Mouse (Mus musculus): ENCODE measurements around the gene Haus7.

DNA sequence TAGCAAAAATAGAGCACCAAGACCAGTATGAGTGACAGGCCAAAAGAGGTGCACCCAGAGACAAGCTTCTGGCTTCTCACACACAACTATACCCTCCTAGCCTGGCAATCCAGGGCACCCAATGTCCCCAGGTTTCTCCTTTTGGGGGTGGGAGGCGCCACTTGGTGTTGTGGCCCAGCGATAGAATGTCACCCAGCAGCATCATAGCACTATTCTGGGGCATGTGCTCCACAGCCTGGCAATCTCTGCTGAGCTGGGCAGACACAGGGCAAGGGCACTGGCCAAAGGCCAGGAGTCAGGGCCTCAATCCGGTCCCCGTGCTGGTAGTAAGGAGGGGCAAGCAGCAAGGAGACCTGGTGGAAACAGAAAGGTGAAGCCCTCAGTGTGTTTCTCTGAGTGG, 37.9 kb upstream of the Haus7 start:
- TF ChIP-seq CTCF (IDR thresholded peaks at IDR 0.05; ENCODE audit: insufficient read depth, low read depth, low read length), result no peak
- no peak for TF ChIP-seq POLR2A (IDR thresholded peaks at IDR 0.05; ENCODE audit: insufficient read depth, low read depth, low read length)
